Mouse (Mus musculus) limb, embryonic 15.5 days (tissue): ENCODE measurements at regions not wholly inside any gene's neighbourhood (a gene's known extent, or its start where the extent isn't known, plus 50 kb on each side); places are given as distances from the start of the nearest gene placed in this dataset.

Source experiments
- ATAC-seq: fragments of 200-750 bp; cut with Nextera tagmentation; 2 replicates; pipeline ENCODE4 v1.8.0; 2017; ENCODE audit warnings: low read depth, moderate TSS enrichment; ENCODE audit not compliant: insufficient number of reproducible peaks, low FRiP score, low TSS enrichment
- H3K27ac ChIP-seq: fragments of 300-500 bp; sonication (generic); 2 replicates; pipeline ENCODE4 v1.5.1; 2015; ENCODE audit warnings: moderate library complexity, mild to moderate bottlenecking, inconsistent platforms
- H3K27me3 ChIP-seq: fragments of 300-500 bp; sonication (generic); 2 replicates; pipeline ENCODE4 v1.6.1; 2015; ENCODE audit warnings: inconsistent platforms
- H3K36me3 ChIP-seq: fragments of 300-500 bp; sonication (generic); 2 replicates; pipeline ENCODE4 v1.6.1; 2015; ENCODE audit warnings: inconsistent platforms
- H3K4me1 ChIP-seq: fragments of 300-500 bp; sonication (generic); 2 replicates; pipeline ENCODE4 v1.6.1; 2015; ENCODE audit warnings: inconsistent platforms
- H3K4me2 ChIP-seq: fragments of 300-500 bp; sonication (generic); 2 replicates; pipeline ENCODE4 v1.6.1; 2015; ENCODE audit warnings: mild to moderate bottlenecking, inconsistent platforms
- H3K4me3 ChIP-seq: fragments of 300-500 bp; sonication (generic); 2 replicates; pipeline ENCODE4 v1.5.1; 2015; ENCODE audit warnings: mild to moderate bottlenecking, inconsistent platforms
- H3K9ac ChIP-seq: fragments of 300-500 bp; sonication (generic); 2 replicates; pipeline ENCODE4 v1.6.1; 2015; ENCODE audit warnings: inconsistent platforms
- H3K9me3 ChIP-seq: fragments of 300-500 bp; sonication (generic); 2 replicates; pipeline ENCODE4 v1.6.1; 2016; ENCODE audit warnings: inconsistent platforms
- WGBS: fragments of 180-500 bp; shearing (Covaris S2); methylation state at CpG from one replicate; pipeline ENCODE4 v1.1.7; 2015; 5-methylcytosine and 5-hydroxymethylcytosine counted together

GRCm38 (mm10) chr10:17415112-17415511 lies 307.9 kb upstream of the Cited2 start:
- no peaks in the 10 kb centered on the region for H3K27me3 ChIP-seq
- no peak for ATAC-seq
- no peak overlapping the region for H3K4me3 ChIP-seq
- no peaks in the 10 kb centered on the region for H3K4me1 ChIP-seq
- WGBS, result 81% methylated on average over 3 of the region's 3 CpGs
- H3K4me2 ChIP-seq, result no peak overlapping the region
- H3K27ac ChIP-seq, result no peak overlapping the region
- H3K36me3 ChIP-seq, result no peaks in the 10 kb centered on the region
- no peaks in the 10 kb centered on the region for H3K9me3 ChIP-seq
- no peak overlapping the region for H3K9ac ChIP-seq

- Histone ChIP-seq H3K4me3 (no peak overlapping the region), H3K4me2 (no peak overlapping the region), H3K27ac (no peak overlapping the region), H3K27me3 (no peaks in the 10 kb centered on the region), H3K4me1 (no peaks in the 10 kb centered on the region), H3K9me3 (no peaks in the 10 kb centered on the region), H3K9ac (no peak overlapping the region), H3K36me3 (no peaks in the 10 kb centered on the region)
- WGBS, result 43% methylated on average over 1 of the region's 1 CpGs
- ATAC-seq, result no peak
Observed at GRCm38 (mm10) chr10:17416121-17416520, 306.9 kb upstream of the Cited2 start.

- no peak for ATAC-seq
- Histone ChIP-seq H3K9me3 (no peaks in the 10 kb centered on the region), H3K27ac (no peak overlapping the region), H3K4me3 (no peak overlapping the region), H3K4me1 (no peaks in the 10 kb centered on the region), H3K9ac (no peak overlapping the region), H3K27me3 (no peaks in the 10 kb centered on the region), H3K4me2 (no peak overlapping the region), H3K36me3 (no peaks in the 10 kb centered on the region)
- 76% methylated on average over 1 of the region's 1 CpGs for WGBS
Observed at GRCm38 (mm10) chr10:17417394-17417793, 305.6 kb upstream of the Cited2 start.

GRCm38 (mm10) chr10:17418227-17418685 lies 304.8 kb upstream of the Cited2 start:
- WGBS, result 31% methylated on average over 7 of the region's 7 CpGs
- H3K4me2 ChIP-seq, result no peak overlapping the region
- H3K4me3 ChIP-seq, result no peak overlapping the region
- no peaks in the 10 kb centered on the region for H3K27me3 ChIP-seq
- H3K27ac ChIP-seq, result no peak overlapping the region
- H3K9ac ChIP-seq, result no peak overlapping the region
- H3K9me3 ChIP-seq, result no peaks in the 10 kb centered on the region
- no peaks in the 10 kb centered on the region for H3K36me3 ChIP-seq
- no peaks in the 10 kb centered on the region for H3K4me1 ChIP-seq
- ATAC-seq, result no peak

GRCm38 (mm10) chr10:17423584-17424278 lies 299.3 kb upstream of the Cited2 start:
- no peak overlapping the region for H3K27ac ChIP-seq
- no peaks in the 10 kb centered on the region for H3K36me3 ChIP-seq
- no peaks in the 10 kb centered on the region for H3K9me3 ChIP-seq
- no peak overlapping the region for H3K9ac ChIP-seq
- 60% methylated on average over 4 of the region's 4 CpGs for WGBS
- no peak for ATAC-seq
- H3K27me3 ChIP-seq, result no peaks in the 10 kb centered on the region
- no peaks in the 10 kb centered on the region for H3K4me1 ChIP-seq
- no peak overlapping the region for H3K4me3 ChIP-seq
- no peak overlapping the region for H3K4me2 ChIP-seq

- no peak overlapping the region for H3K9ac ChIP-seq
- no peaks in the 10 kb centered on the region for H3K27me3 ChIP-seq
- no peaks in the 10 kb centered on the region for H3K4me1 ChIP-seq
- H3K4me3 ChIP-seq, result no peak overlapping the region
- no peaks in the 10 kb centered on the region for H3K36me3 ChIP-seq
- no peaks in the 10 kb centered on the region for H3K9me3 ChIP-seq
- H3K4me2 ChIP-seq, result no peak overlapping the region
- WGBS, result 69% methylated on average over 3 of the region's 3 CpGs
- no peak overlapping the region for H3K27ac ChIP-seq
- ATAC-seq, result no peak
Observed at GRCm38 (mm10) chr10:17426197-17426596, 296.8 kb upstream of the Cited2 start.

- no peaks in the 10 kb centered on the region for H3K27me3 ChIP-seq
- ATAC-seq, result no peak
- H3K4me2 ChIP-seq, result no peak overlapping the region
- H3K4me3 ChIP-seq, result no peak overlapping the region
- H3K9ac ChIP-seq, result no peak overlapping the region
- H3K4me1 ChIP-seq, result no peaks in the 10 kb centered on the region
- no peak overlapping the region for H3K27ac ChIP-seq
- no peaks in the 10 kb centered on the region for H3K9me3 ChIP-seq
- H3K36me3 ChIP-seq, result no peaks in the 10 kb centered on the region
Observed at GRCm38 (mm10) chr10:17427316-17427715, 295.7 kb upstream of the Cited2 start.

GRCm38 (mm10) chr10:17428315-17428714 lies 294.7 kb upstream of the Cited2 start:
- H3K9ac ChIP-seq, result no peak overlapping the region
- no peak overlapping the region for H3K4me2 ChIP-seq
- WGBS, result 73% methylated on average over 3 of the region's 3 CpGs
- no peaks in the 10 kb centered on the region for H3K4me1 ChIP-seq
- H3K27me3 ChIP-seq, result no peaks in the 10 kb centered on the region
- no peaks in the 10 kb centered on the region for H3K9me3 ChIP-seq
- ATAC-seq, result no peak
- no peak overlapping the region for H3K4me3 ChIP-seq
- no peak overlapping the region for H3K27ac ChIP-seq
- H3K36me3 ChIP-seq, result no peaks in the 10 kb centered on the region

GRCm38 (mm10) chr10:17431068-17431467 lies 291.9 kb upstream of the Cited2 start:
- Histone ChIP-seq H3K9ac (no peak overlapping the region), H3K9me3 (no peaks in the 10 kb centered on the region), H3K27me3 (no peaks in the 10 kb centered on the region), H3K36me3 (no peaks in the 10 kb centered on the region), H3K4me2 (no peak overlapping the region), H3K27ac (no peak overlapping the region), H3K4me1 (no peaks in the 10 kb centered on the region), H3K4me3 (no peak overlapping the region)
- WGBS, result 80% methylated on average over 8 of the region's 8 CpGs
- ATAC-seq, result no peak

GRCm38 (mm10) chr10:17434098-17434497 lies 288.9 kb upstream of the Cited2 start:
- Histone ChIP-seq H3K4me1 (no peaks in the 10 kb centered on the region), H3K9ac (no peak overlapping the region), H3K4me3 (no peak overlapping the region), H3K36me3 (no peaks in the 10 kb centered on the region), H3K9me3 (no peaks in the 10 kb centered on the region), H3K27ac (no peak overlapping the region), H3K27me3 (no peaks in the 10 kb centered on the region), H3K4me2 (no peak overlapping the region)
- no peak for ATAC-seq
- 39% methylated on average over 4 of the region's 4 CpGs for WGBS

- no peak overlapping the region for H3K4me2 ChIP-seq
- no peaks in the 10 kb centered on the region for H3K36me3 ChIP-seq
- H3K9ac ChIP-seq, result no peak overlapping the region
- no peaks in the 10 kb centered on the region for H3K9me3 ChIP-seq
- no peak overlapping the region for H3K4me3 ChIP-seq
- WGBS, result 70% methylated on average over 4 of the region's 4 CpGs
- no peaks in the 10 kb centered on the region for H3K4me1 ChIP-seq
- ATAC-seq, result no peak
- H3K27ac ChIP-seq, result no peak overlapping the region
- no peaks in the 10 kb centered on the region for H3K27me3 ChIP-seq
Observed at GRCm38 (mm10) chr10:17450240-17450639, 272.8 kb upstream of the Cited2 start.

- Histone ChIP-seq H3K27me3 (no peaks in the 10 kb centered on the region), H3K9me3 (no peaks in the 10 kb centered on the region), H3K27ac (no peak overlapping the region), H3K36me3 (no peaks in the 10 kb centered on the region), H3K9ac (no peak overlapping the region), H3K4me3 (no peak overlapping the region), H3K4me1 (no peaks in the 10 kb centered on the region), H3K4me2 (no peak overlapping the region)
- WGBS, result 73% methylated on average over 4 of the region's 4 CpGs
- no peak for ATAC-seq
Observed at GRCm38 (mm10) chr10:17470880-17471279, 252.1 kb upstream of the Cited2 start.

GRCm38 (mm10) chr10:17472536-17472935 lies 250.5 kb upstream of the Cited2 start:
- WGBS, result 51% methylated on average over 5 of the region's 5 CpGs
- no peaks in the 10 kb centered on the region for H3K9me3 ChIP-seq
- no peaks in the 10 kb centered on the region for H3K4me1 ChIP-seq
- H3K27ac ChIP-seq, result no peak overlapping the region
- no peak overlapping the region for H3K4me3 ChIP-seq
- H3K36me3 ChIP-seq, result no peaks in the 10 kb centered on the region
- H3K4me2 ChIP-seq, result no peak overlapping the region
- H3K9ac ChIP-seq, result no peak overlapping the region
- ATAC-seq, result no peak
- no peaks in the 10 kb centered on the region for H3K27me3 ChIP-seq
